Mouse (Mus musculus) ES-Bruce4 (cell line): ENCODE data around the gene Ptpn11. TPM values are rescaled to one million over a fixed set of nuclear protein-coding genes. Genes with fewer than 3 reads are reported as not detected.

ENCODE experiments used
- H3K27ac ChIP-seq: 2 replicates; pipeline ENCODE4 v1.5.1; 2012; ENCODE audit warnings: low read length, inconsistent platforms; ENCODE audit not compliant: insufficient read depth
- H3K27me3 ChIP-seq: 2 replicates; pipeline ENCODE4 v1.6.1; 2012; ENCODE audit warnings: mild to moderate bottlenecking, low read length, inconsistent platforms; ENCODE audit not compliant: control insufficient read depth, poor library complexity, insufficient read depth, severe bottlenecking
- H3K36me3 ChIP-seq: 2 replicates; pipeline ENCODE4 v1.6.1; 2012; ENCODE audit warnings: inconsistent platforms, mild to moderate bottlenecking, low read length, moderate library complexity; ENCODE audit not compliant: control insufficient read depth, poor library complexity, insufficient read depth, severe bottlenecking
- H3K4me1 ChIP-seq: one replicate; pipeline ENCODE4 v1.8.1; 2011; ENCODE audit warnings: low read length; ENCODE audit not compliant: control insufficient read depth, insufficient read depth
- H3K4me3 ChIP-seq: 2 replicates; pipeline ENCODE4 v1.5.1; 2011; ENCODE audit warnings: low read depth, mild to moderate bottlenecking, low read length
- H3K9ac ChIP-seq: 2 replicates; pipeline ENCODE4 v1.6.1; 2012; ENCODE audit warnings: low read depth, mild to moderate bottlenecking, inconsistent platforms; ENCODE audit not compliant: poor library complexity, severe bottlenecking
- H3K9me3 ChIP-seq: replicated peaks from 2 replicates; pipeline ENCODE4 v1.6.1; 2012; ENCODE audit warnings: mild to moderate bottlenecking, low read length, inconsistent platforms; ENCODE audit not compliant: control insufficient read depth, poor library complexity, insufficient read depth, severe bottlenecking
- CTCF ChIP-seq: IDR thresholded peaks from one replicate; pipeline ENCODE4 v1.8.1; 2011; ENCODE audit warnings: low read depth, low read length
- EP300 ChIP-seq: IDR thresholded peaks from 2 replicates; pipeline ENCODE4 v1.6.1; 2011; ENCODE audit warnings: low read depth, low read length; ENCODE audit not compliant: insufficient read depth
- POLR2A ChIP-seq: IDR thresholded peaks from one replicate; pipeline ENCODE4 v1.8.1; 2011; ENCODE audit warnings: low read length; ENCODE audit not compliant: insufficient read depth
- polyA plus RNA-seq: library from polyadenylated mRNA; stranded (reverse); fragments of >200 nt; gene quantifications from 2 replicates; pipeline ENCODE4 v1.2.4, GENCODE M21; 2011; ENCODE audit warnings: low read depth; ENCODE audit not compliant: missing spikeins, insufficient read depth, insufficient read length

Gene Ptpn11
- polyA plus RNA-seq, 1 experiment = 66.8 TPM

DNA sequence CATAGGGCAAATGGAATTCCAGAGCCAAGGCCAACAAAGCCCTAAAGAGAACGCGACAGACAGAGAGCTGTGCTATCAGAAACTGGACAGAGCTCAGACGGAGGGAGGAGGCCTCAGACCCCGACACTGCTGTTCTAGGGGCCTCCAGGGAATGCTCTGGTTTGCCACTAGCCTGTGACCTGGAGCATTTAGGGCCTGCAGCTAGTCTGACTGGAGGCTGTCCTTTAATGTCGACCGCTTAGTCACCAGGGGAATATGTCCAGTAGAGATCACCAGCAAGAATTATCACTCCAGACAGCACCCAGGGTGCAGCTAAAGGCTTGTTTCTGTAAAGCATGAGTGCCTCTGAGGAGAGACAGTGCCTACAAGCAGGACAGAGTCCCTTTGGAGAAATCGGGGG is 32.2 kb downstream of the Ptpn11 start:
- Histone ChIP-seq H3K27ac (no peak overlapping the region), H3K4me3 (no peak overlapping the region), H3K4me1 (no peaks in the 10 kb centered on the region), H3K9me3 (no peaks in the 10 kb centered on the region), H3K27me3 (no peaks in the 10 kb centered on the region), H3K36me3 (peaks cover 23% of the 10 kb centered on the region), H3K9ac (no peak overlapping the region)
- TF ChIP-seq CTCF (no peak), EP300 (no peak), POLR2A (no peak)

DNA sequence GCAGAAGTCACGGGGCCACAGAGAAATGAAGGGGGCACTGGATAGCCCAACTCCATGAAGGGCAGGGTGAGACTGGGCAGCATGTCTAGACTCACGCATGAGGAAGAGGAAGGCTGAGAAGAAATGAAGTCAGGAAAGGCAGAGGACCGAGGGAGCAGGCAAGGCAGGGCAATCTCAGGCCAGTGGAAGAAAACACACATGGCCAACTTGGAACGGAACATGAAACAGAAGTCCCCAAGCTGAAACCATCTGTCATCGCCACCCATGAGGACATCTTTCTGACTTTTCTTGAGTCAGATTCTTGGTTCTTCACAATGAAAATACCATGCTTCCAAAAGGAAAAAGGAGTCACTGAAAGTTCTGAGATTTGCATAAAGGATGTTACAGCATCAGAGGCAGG is 33.7 kb downstream of the Ptpn11 start:
- Histone ChIP-seq H3K4me1 (no peaks in the 10 kb centered on the region), H3K4me3 (no peak overlapping the region), H3K9me3 (no peaks in the 10 kb centered on the region), H3K9ac (no peak overlapping the region), H3K36me3 (peaks cover 12% of the 10 kb centered on the region), H3K27ac (no peak overlapping the region), H3K27me3 (no peaks in the 10 kb centered on the region)
- TF ChIP-seq EP300 = no peak
- no peak for TF ChIP-seq POLR2A
- TF ChIP-seq CTCF = no peak

DNA sequence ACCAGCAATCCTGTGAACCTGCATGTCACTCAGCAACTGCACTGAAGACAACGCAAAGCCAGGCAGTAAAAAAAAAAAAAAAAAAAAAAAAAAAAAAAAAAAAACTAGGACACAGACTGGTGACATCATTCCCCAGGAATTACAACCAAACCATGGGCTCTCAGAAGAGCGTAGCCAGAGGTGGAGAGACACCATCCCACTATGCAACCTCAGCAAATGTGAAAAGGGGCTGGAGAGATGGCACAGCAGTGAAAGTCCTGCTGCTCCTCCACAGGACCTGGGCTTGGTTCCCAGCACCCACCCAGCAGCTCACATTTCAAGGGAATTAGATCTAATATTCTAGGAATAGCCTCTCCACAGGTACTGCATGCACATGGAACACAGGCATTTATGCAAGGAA is 34.2 kb downstream of the Ptpn11 start:
- H3K9ac ChIP-seq = no peak overlapping the region
- H3K27ac ChIP-seq = no peak overlapping the region
- H3K9me3 ChIP-seq = no peaks in the 10 kb centered on the region
- H3K36me3 ChIP-seq = peaks cover 12% of the 10 kb centered on the region
- no peak overlapping the region for H3K4me3 ChIP-seq
- H3K4me1 ChIP-seq = no peaks in the 10 kb centered on the region
- no peaks in the 10 kb centered on the region for H3K27me3 ChIP-seq
- TF ChIP-seq EP300 (no peak), CTCF (no peak), POLR2A (no peak)

DNA sequence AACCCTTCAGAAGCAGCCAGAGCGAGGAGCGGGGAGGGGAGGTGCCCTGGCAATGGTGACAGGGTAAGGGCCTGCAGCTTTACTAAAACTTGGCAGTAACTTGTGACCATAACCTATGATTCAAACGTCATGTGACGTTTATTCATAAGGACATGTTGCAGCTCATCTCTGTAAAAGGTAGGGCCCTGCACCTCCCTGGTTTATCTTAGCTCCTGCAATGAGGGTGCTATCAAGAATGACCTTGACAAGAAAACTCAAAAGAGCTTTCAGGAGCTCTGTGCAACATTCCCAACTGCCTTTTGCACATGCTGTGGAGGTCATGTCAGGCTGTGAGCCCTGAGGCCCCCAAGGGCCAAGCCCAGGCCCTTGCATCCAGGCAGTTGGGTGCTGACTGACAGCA is 35.1 kb downstream of the Ptpn11 start:
- Histone ChIP-seq H3K36me3 (peaks cover 15% of the 10 kb centered on the region), H3K9me3 (no peaks in the 10 kb centered on the region), H3K4me1 (no peaks in the 10 kb centered on the region), H3K27ac (no peak overlapping the region), H3K27me3 (no peaks in the 10 kb centered on the region), H3K9ac (no peak overlapping the region), H3K4me3 (no peak overlapping the region)
- no peak for TF ChIP-seq CTCF

DNA sequence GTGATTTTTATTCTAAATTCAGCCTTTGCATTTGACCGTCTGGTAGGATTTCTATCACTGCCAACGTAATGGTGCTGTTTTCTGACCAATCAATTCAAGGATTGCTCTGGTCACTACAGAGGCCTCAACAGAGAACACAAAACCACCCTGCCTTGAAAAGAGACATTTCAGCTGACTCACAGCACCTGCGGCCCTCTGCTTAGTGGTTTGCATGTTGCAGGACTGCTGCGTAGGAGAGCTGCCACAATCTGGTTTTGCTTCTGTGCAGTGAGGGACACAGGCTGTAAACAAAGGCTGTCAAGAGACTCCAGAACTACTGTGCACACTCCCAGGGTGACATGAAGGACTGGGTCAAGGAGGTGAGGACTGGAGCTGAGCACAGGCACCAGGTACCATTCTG is 40.5 kb downstream of the Ptpn11 start:
- no peak overlapping the region for H3K9ac ChIP-seq
- peaks cover 23% of the 10 kb centered on the region for H3K36me3 ChIP-seq
- no peak overlapping the region for H3K27ac ChIP-seq
- H3K4me3 ChIP-seq = no peak overlapping the region
- no peaks in the 10 kb centered on the region for H3K27me3 ChIP-seq
- no peak for TF ChIP-seq EP300
- TF ChIP-seq POLR2A = no peak
- H3K9me3 ChIP-seq = no peaks in the 10 kb centered on the region
- no peaks in the 10 kb centered on the region for H3K4me1 ChIP-seq

DNA sequence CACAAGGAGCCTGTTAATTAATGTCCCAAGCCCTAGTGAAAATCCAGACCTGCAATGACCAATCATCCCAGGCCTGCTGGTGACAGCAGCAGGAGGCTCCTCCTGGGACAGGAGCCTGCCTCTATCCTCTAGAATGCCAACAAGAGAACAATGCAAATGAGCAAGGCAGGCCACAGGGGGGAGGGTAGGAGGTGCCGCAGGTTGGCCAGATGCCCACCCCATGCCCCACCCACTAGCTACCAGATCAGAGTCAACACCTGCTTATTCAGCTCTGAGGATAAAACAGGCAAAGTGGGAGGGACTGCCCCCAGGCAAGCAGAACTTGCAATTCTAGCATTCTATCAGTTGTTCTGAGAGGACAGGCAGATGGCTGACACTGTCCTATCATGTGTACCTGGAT is 42.0 kb downstream of the Ptpn11 start:
- no peak overlapping the region for H3K4me3 ChIP-seq
- no peak overlapping the region for H3K9ac ChIP-seq
- TF ChIP-seq CTCF (no peak), EP300 (no peak), POLR2A (no peak)
- peaks cover 22% of the 10 kb centered on the region for H3K36me3 ChIP-seq
- no peaks in the 10 kb centered on the region for H3K27me3 ChIP-seq
- no peaks in the 10 kb centered on the region for H3K4me1 ChIP-seq
- no peaks in the 10 kb centered on the region for H3K9me3 ChIP-seq
- no peak overlapping the region for H3K27ac ChIP-seq

DNA sequence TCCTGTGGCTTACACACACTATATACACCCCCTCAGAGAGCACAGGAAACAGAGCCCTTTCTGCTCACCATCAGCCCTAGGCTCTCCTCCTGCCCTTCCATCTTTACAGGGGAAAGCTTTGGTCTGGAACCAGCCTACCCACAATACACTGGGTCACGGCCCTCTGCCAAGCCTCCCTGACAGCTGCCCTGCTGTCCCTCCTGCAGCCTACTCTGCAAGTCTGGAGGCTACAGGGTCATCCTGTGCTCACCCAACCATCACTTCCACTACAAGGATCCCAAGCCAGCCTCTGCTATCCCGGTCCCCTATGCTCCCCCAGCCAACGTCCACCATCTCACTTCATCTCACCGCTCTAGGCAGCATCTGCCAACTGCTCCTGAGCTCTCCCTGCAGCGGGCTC is 44.9 kb downstream of the Ptpn11 start:
- no peak overlapping the region for H3K4me3 ChIP-seq
- H3K4me1 ChIP-seq = no peaks in the 10 kb centered on the region
- H3K27me3 ChIP-seq = no peaks in the 10 kb centered on the region
- TF ChIP-seq CTCF (no peak), POLR2A (no peak), EP300 (no peak)
- no peak overlapping the region for H3K9ac ChIP-seq
- peaks cover 11% of the 10 kb centered on the region; the same call in 1 of the 2 replicates for H3K36me3 ChIP-seq
- no peak overlapping the region for H3K27ac ChIP-seq
- H3K9me3 ChIP-seq = no peaks in the 10 kb centered on the region
